Mouse (Mus musculus): Measurements from ENCODE around the gene Nat8l.

GRCm38 (mm10) chr5:33983309-33984121 is 12.3 kb upstream of the Nat8l start, which contains the start of gene Gm1673:
- TF ChIP-seq TAL1 (IDR thresholded peaks at IDR 0.05; ENCODE audit: low read length) = no peak
- no peak for TF ChIP-seq GATA1 (IDR thresholded peaks at IDR 0.05; ENCODE audit: low read length)
